ENCODE assay signal across 22 mouse cellular contexts in the genomic region with DNA sequence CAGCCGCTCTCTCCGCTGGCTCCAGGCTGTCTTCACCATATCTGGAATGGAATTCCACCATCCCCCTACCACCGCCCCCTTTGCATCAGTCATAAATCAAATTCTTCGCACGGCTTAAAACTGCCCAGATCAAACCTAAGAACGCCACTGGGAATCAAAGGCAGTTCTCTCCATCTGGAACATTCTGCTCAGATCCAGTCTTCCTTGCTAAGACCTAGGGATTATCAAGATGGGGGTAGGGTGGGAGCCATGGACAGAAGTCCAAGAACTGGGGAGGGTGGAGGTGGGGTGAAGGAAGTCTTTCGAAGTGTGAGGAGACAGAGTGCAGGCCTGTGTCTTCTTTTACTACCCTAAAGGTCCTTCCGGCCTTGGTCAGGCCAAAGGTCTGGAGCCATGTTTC.
DNase-seq lines count a peak whose midpoint lies in the region; ATAC-seq and TF ChIP-seq lines count a peak whose summit lies in the region.
"Had no signal": no experiment of that assay in that cellular context is flagged by ENCODE, and none has a peak within 500 bp of the region (broad histone marks: within the 10 kb centered on the region; RNA-seq: fewer than 3 reads in every experiment).

No protein-coding gene starts in this region.

- ATAC-seq in forebrain, embryonic 15.5 days (replicated peaks), result no peak
- ATAC-seq in kidney, postnatal 0 days (replicated peaks; ENCODE audit: low FRiP score, low read depth), result no peak
- ATAC-seq: activated CD4-positive, CD25-positive, alpha-beta regulatory T cell, adult 4 months had no signal

- no peaks in the 10 kb centered on the region for H3K9me3 ChIP-seq in forebrain, embryonic 10.5 days
- no peaks in the 10 kb centered on the region for H3K9me3 ChIP-seq in forebrain, embryonic 15.5 days
- no peaks in the 10 kb centered on the region for H3K9me3 ChIP-seq in kidney, postnatal 0 days (replicated peaks; ENCODE audit: low read length)
- H3K9me3 ChIP-seq: heart, embryonic 13.5 days; hindbrain, embryonic 15.5 days; neural tube, embryonic 12.5 days had no signal

- no peak for TF ChIP-seq CTCF in kidney, postnatal 0 days (IDR thresholded peaks at IDR 0.05; ENCODE audit: low read depth)
- no peak for TF ChIP-seq CTCF in kidney, adult 2 months (conservative IDR thresholded peaks at IDR 0.05; ENCODE audit: insufficient read depth, insufficient read length, low read depth, low read length)

- H3K4me2 ChIP-seq in forebrain, embryonic 15.5 days (replicated peaks), result no peak overlapping the region
- no peak overlapping the region for H3K4me2 ChIP-seq in kidney, postnatal 0 days (ENCODE audit: low read length)
- H3K4me2 ChIP-seq: heart, embryonic 13.5 days; hindbrain, embryonic 15.5 days; midbrain, embryonic 11.5 days; neural tube, embryonic 12.5 days had no signal

- no peak overlapping the region for H3K27ac ChIP-seq in forebrain, embryonic 10.5 days
- no peak overlapping the region for H3K27ac ChIP-seq in forebrain, embryonic 15.5 days (replicated peaks)
- H3K27ac ChIP-seq in kidney, postnatal 0 days, result no peak overlapping the region
- H3K27ac ChIP-seq in kidney, adult 2 months (ENCODE audit: insufficient read depth, low read depth, low read length), result no peak overlapping the region
- H3K27ac ChIP-seq: heart, embryonic 13.5 days; hindbrain, embryonic 15.5 days; neural tube, embryonic 12.5 days had no signal

- DNase-seq in forebrain, embryonic 10.5 days (ENCODE audit: extremely low spot score, low spot score), result peak; percentile 10
- DNase-seq in kidney, postnatal 0 days (ENCODE audit: low spot score), result peak; percentile 31
- no peak for DNase-seq in kidney, adult 2 months
- peak; percentile 43 for DNase-seq in lung, postnatal 10 days
- DNase-seq in yolk sac, embryonic 10.5 days (ENCODE audit: low spot score), result peak; percentile 42
- DNase-seq in adrenal gland, postnatal 14 days, result no peak
- no peak for DNase-seq in cerebellum, postnatal 10 days
- DNase-seq: adrenal gland, postnatal 25 days; cerebellum, adult 11 months; cerebellum, postnatal 14 days; heart, postnatal 4 days; kidney, adult 11 months; layer of hippocampus, postnatal 36 days; liver; thymus, postnatal 36 days had no signal

- H3K27me3 ChIP-seq in forebrain, embryonic 10.5 days (ENCODE audit: poor library complexity, severe bottlenecking), result 0 out of 2 replicates have a peak, but pooled peaks cover 4% of the 10 kb centered on the region
- H3K27me3 ChIP-seq in forebrain, embryonic 15.5 days, result no peaks in the 10 kb centered on the region
- no peaks in the 10 kb centered on the region for H3K27me3 ChIP-seq in kidney, postnatal 0 days (ENCODE audit: insufficient read depth, low read length)
- H3K27me3 ChIP-seq in kidney, adult 2 months (replicated peaks; ENCODE audit: control insufficient read depth, insufficient read depth, low read length), result no peaks in the 10 kb centered on the region
- H3K27me3 ChIP-seq: heart, embryonic 13.5 days; hindbrain, embryonic 15.5 days; neural tube, embryonic 12.5 days had no signal

- H3K4me3 ChIP-seq in forebrain, embryonic 10.5 days, result no peak overlapping the region
- H3K4me3 ChIP-seq in forebrain, embryonic 15.5 days, result no peak overlapping the region
- H3K4me3 ChIP-seq in kidney, postnatal 0 days (replicated peaks; ENCODE audit: low read depth, low read length), result no peak overlapping the region
- H3K4me3 ChIP-seq in kidney, adult 2 months (ENCODE audit: insufficient read depth, low read depth, low read length), result no peak overlapping the region
- H3K4me3 ChIP-seq: heart, embryonic 13.5 days; hindbrain, embryonic 15.5 days; neural tube, embryonic 12.5 days had no signal

- TF ChIP-seq POLR2A in kidney, adult 2 months (IDR thresholded peaks at IDR 0.05; ENCODE audit: low read depth, low read length), result no peak

- H3K9ac ChIP-seq in forebrain, embryonic 15.5 days (replicated peaks), result no peak overlapping the region
- H3K9ac ChIP-seq in kidney, postnatal 0 days (ENCODE audit: low read depth, low read length), result no peak overlapping the region
- H3K9ac ChIP-seq: heart, embryonic 13.5 days; hindbrain, embryonic 15.5 days; neural tube, embryonic 12.5 days had no signal

- H3K36me3 ChIP-seq in forebrain, embryonic 10.5 days (replicated peaks), result no peaks in the 10 kb centered on the region
- H3K36me3 ChIP-seq in forebrain, embryonic 15.5 days, result no peaks in the 10 kb centered on the region
- H3K36me3 ChIP-seq in kidney, postnatal 0 days (ENCODE audit: insufficient read depth, low read length), result no peaks in the 10 kb centered on the region
- no peaks in the 10 kb centered on the region for H3K36me3 ChIP-seq in kidney, adult 2 months (ENCODE audit: control insufficient read depth, insufficient read depth, low read length)
- H3K36me3 ChIP-seq: G1E; heart, embryonic 13.5 days; hindbrain, embryonic 15.5 days; neural tube, embryonic 12.5 days had no signal

- H3K4me1 ChIP-seq in forebrain, embryonic 10.5 days, result peaks cover 39% of the 10 kb centered on the region
- peaks cover 12% of the 10 kb centered on the region for H3K4me1 ChIP-seq in forebrain, embryonic 15.5 days
- H3K4me1 ChIP-seq in kidney, postnatal 0 days (replicated peaks; ENCODE audit: insufficient read depth, low read length), result no peaks in the 10 kb centered on the region
- no peaks in the 10 kb centered on the region for H3K4me1 ChIP-seq in kidney, adult 2 months (ENCODE audit: control insufficient read depth, insufficient read depth, low read length)

- 96% methylated on average over 8 of the region's 8 CpGs for WGBS in forebrain, embryonic 10.5 days
- 97% methylated on average over 8 of the region's 8 CpGs for WGBS in forebrain, embryonic 15.5 days
- WGBS in kidney, postnatal 0 days, result 49% methylated on average over 8 of the region's 8 CpGs
- WGBS in kidney, adult 2 months, result 78% methylated on average over 8 of the region's 8 CpGs

Comparison
In these comparisons a context has a peak if more than half of its experiments do, and no peak if none do; other contexts are left out.
1. DNase-seq: peak in forebrain, embryonic 10.5 days (single experiment), kidney, postnatal 0 days (single experiment), lung, postnatal 10 days (single experiment) and yolk sac, embryonic 10.5 days (single experiment); none in kidney, adult 2 months (single experiment), adrenal gland, postnatal 14 days (single experiment) and cerebellum, postnatal 10 days (0 of 2).